Mouse (Mus musculus): Measurements from ENCODE around the gene Bglap.

Gene Bglap

GRCm38 (mm10) chr3:88352907-88353306 is 31.4 kb downstream of the Bglap start:
- DNase-seq (ENCODE audit: extremely low read depth, low read depth) = no peak

- DNase-seq (ENCODE audit: extremely low read depth, low read depth) = no peak
Measured at GRCm38 (mm10) chr3:88350732-88351131, 33.5 kb downstream of the Bglap start.

- no peak for DNase-seq (ENCODE audit: extremely low read depth, low read depth)
Measured at GRCm38 (mm10) chr3:88339006-88339405, 45.3 kb downstream of the Bglap start.

- DNase-seq (ENCODE audit: extremely low read depth, low read depth) = peak; percentile 99
Measured at GRCm38 (mm10) chr3:88338316-88338715, 45.9 kb downstream of the Bglap start.

- DNase-seq (ENCODE audit: extremely low read depth, low read depth) = no peak
Measured at GRCm38 (mm10) chr3:88337367-88338020, 46.8 kb downstream of the Bglap start.

- DNase-seq (ENCODE audit: extremely low read depth, low read depth) = peak; percentile 93
Measured at GRCm38 (mm10) chr3:88336058-88337013, 47.9 kb downstream of the Bglap start, which contains the start of the genes Tmem79 and Smg5. Gene Tmem79, minus strand, starts transcription at chr3:88336148. Gene Smg5, plus strand, starts transcription at chr3:88336260.

GRCm38 (mm10) chr3:88335436-88336053 is 48.7 kb downstream of the Bglap start:
- no peak for DNase-seq (ENCODE audit: extremely low read depth, low read depth)

GRCm38 (mm10) chr3:88334902-88335435 is 49.3 kb downstream of the Bglap start:
- DNase-seq (ENCODE audit: extremely low read depth, low read depth) = no peak

GRCm38 (mm10) chr3:88334029-88334658 is 50.1 kb downstream of the Bglap start:
- no peak for DNase-seq (ENCODE audit: extremely low read depth, low read depth)
